Mouse (Mus musculus): ENCODE measurements around the gene Rasip1.
"Not testable (repeated sequence)": the region's sequence is repeated elsewhere in the genome, so short reads cannot be mapped to it uniquely, and the experiment has no call there.

Gene Rasip1

DNA sequence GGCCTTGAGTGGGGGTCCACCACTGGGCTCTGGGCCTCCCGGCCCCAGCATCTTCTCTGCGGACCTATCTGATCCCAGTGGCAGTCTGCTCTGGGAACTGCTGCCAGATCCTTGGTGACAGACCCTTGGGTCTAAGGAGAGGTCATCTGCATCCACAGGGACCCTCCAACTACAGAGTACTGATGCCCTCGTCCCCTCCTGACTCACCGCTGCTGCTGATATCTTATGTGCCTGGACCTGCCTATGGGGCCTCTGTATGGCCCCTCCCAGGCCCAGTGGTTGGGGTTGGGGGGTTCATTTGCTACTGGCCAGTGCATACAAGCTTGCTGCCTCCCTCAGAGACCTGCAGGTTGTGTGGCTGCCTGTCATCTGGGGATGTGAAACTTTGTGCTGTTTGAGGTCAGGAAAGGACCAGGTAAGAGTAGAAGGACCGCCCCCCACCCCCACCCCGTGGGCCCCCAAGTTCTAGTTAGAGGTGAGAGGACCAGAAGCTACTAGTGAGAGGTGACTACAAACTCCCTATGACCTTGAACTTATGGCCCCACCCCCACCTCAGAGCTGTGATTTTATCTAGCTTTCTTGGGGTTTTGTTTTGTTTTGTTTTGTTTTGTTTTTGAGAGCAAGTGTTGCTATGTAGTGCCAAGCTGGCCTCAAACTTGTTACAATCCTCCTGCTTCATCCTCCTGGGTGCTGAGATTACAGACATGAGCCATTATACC is 17.7 kb downstream of the Rasip1 start:
- no peak for DNase-seq (ENCODE audit: low read depth, low spot score)

DNA sequence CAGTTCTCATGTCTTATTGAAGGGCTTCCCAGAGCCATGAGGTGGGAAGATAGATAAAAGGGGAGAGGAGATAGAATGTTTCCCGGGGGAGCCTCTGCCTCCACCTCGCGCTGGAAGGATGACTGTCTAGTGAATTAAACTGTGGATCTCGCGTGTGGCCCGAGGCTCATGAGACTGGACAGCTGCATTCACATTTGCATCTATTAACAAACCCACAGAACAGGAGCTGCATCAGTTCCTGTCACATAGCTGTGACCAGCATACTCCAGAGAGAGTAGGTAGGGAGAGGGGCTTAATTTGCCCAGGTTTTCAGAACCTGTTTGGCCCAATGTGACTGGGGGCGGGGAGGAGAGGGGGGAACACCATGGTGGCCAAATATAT is 18.3 kb downstream of the Rasip1 start:
- no peak for DNase-seq (ENCODE audit: low read depth, low spot score)

DNA sequence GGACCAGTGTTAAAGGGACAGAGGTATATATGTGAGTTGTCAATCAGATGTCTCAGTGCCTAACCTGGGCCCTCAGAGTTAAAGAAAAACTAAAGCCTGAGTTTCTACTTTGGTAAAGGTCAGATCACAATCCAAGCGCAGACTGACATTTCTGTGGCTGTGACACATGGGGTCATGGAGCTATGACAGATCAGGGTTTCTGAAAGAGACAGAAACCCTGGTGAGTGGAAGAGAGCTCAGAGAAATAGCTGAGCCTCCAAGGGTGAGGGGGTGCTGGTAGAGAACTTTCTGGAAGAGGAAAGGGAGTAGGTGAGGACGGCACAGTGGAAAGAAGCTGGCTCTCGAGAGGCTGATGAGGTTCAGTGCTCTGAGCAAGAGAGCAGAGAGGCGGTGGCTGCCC is 19.4 kb downstream of the Rasip1 start:
- DNase-seq (ENCODE audit: low read depth, low spot score) = no peak

DNA sequence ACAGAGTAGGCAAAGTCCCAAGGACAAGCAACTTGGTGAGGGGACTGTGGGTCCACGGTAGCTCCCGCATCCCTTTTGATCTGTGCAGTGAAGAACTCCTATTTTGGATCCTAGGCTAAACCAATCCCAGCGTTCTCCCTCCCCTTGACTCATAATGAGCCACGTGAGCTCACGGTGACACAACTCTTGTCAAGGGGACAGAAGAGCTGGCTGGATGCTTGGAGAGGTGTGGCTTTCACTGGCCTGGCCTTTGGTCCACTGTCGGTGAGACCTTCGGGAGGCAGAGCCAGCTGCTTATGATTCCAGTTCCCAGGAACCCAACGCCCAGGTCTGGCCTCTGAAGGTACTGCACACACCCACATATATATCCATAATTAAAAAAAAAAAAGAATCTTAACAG is 22.1 kb downstream of the Rasip1 start:
- DNase-seq (ENCODE audit: low read depth, low spot score) = peak; percentile 88

DNA sequence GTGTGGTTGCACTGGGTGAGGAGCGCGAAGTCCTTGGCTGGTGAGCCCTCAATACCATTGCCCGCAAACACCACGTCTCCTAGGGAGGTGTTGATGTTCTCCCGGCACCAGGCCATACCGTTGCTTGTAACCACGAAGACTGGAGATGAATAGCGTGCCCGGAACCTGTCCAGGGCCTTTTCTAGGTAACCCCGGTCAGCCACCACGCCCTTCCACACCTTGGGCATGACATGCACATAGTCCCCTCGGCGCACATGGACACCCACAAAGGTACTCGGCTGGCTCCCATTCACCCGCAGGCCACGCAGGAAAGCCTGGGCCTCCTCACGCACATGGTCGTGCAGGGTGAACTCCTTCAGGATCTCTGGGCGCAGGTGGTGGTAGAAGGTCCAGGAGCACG is 23.2 kb downstream of the Rasip1 start:
- DNase-seq (ENCODE audit: low read depth, low spot score) = not testable (repeated sequence)

DNA sequence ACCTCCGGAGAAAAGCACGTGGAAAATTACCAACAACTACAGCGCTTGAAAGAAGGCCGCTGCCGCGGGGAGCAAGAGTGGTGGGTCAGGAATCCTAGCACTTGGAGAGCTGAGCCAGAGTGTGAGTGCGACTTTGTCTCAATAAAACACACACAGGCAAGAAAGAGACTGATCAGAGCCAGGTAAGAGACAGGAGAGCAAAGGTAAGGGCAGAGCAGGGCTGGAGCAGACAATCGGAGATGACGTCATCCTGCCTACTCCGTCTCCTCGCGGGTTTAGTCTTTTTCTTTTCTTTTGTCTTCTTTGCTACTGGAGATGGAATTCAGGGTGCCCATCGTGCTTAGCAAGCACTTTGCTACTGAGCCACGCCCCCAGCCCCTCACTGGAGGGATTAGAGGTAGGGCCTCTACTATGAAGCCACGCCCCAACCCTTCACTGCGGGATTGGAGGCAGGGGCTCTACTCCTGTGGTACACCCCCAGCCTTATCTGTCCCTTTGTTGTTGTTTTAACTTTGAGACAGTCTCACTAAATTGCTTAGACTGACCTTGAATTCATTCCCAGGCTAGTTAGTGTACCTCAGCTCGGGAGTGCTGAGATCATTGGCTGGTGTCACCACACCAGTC is 27.2 kb downstream of the Rasip1 start:
- DNase-seq (ENCODE audit: low read depth, low spot score) = no peak

DNA sequence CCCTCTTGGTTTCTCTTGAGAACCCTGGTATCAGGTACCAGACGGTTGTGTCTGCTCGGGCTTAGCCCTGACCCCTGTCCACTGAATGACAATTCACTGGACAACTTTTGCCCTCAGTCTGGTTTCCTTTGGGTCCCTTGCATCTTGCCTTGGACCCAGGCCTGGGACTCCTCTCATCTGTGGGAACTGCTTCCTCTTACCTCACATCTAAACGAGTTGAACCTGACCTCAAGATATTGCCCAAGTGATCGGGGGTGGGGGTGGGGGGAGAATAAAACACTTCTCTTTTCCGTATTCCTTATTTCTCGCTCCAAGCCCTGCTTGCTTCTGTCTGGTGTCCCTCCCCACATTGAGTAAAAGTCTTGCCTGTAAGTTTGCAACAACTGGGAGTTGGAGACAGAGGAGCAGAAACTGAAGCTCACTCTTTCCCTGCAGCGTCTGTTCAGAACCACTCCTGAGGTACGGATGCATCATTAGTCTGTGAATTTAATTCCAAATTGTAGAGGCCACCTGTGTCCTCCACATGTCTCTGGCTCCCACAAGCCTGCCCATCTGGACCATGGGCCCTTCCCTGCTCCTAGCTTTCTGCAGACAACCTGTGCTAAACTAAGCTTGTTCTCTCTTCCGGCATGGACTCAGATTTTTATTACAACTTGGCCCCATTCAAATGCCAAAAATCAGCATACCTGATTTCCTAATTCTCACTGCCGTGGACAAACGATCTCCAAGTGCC is 33.6 kb downstream of the Rasip1 start:
- no peak for DNase-seq (ENCODE audit: low read depth, low spot score)

DNA sequence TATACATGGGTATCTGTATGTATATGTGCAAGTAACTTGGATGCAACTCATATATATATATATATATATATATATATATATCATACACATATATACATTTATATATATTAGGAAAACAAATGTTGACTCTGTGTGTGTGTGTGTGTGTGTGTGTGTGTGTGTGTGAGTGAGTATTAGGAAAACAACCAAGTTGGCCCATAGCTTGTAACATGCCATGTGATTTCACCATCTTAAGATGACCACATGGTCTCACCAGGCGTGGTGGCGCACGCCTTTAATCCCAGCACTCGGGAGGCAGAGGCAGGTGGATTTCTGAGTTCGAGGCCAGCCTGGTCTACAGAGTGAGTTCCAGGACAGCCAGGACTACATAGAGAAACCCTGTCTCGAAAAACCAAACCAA is 34.4 kb downstream of the Rasip1 start:
- DNase-seq (ENCODE audit: low read depth, low spot score) = not testable (repeated sequence)

DNA sequence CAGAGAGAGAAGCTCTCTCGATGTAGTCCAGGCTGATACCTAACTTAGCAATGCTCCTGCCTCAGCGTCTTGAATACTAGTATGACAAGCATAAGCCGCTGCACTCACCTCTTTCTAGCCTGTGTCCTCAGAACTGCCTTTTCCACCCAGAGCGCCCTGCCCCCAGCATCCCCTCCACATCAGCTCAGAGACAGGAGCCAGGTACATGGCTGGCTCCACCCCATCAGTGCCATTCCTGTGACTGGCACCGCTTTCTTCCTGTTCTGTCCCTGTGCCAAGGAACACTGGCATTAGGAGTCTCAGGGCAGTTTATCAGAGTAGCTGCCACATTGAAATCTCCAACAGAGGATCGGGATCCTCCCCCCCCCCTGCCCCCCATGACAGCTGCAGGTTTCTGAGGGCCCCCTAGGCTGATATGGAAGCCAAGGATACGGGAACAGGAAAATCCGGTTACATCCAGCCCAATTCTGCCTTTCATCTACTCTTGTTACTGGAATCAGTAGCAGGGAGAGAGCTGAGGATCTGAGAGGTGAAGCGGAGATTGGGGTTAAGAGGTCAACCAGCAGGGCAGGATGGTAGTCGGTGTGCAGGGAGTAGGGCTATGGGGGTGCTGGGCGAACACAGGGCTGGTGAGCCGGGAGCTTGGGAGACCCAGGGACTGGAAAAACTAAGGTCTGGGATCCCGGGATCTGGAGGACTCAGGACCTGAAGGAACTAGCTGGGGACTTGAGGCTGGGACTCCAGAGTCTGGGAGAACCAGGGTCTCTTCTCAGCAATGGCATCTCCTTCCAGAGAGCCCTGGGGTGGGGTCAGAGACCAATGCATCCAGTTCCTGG is 38.2 kb downstream of the Rasip1 start:
- no peak for DNase-seq (ENCODE audit: low read depth, low spot score)

DNA sequence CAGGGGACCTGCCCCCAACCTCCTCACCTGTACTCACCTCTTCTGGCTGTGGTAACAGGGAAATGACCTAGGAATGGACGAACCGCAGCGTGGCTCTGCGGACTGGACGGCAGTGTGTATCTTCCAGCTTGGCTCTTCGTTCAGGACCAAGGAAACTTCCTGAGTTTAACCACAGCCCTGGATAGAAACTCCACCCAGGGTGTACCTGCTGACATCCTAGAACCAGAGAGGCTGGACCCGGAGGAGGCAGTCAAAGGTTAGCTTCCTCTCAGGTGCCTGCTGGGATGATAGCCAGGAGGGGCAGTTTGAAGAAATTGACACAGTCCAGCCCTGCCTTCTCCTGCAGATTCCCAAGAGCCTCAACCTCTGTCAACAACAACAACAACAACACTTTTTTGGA is 38.9 kb downstream of the Rasip1 start, which contains the start of gene Fut2:
Gene Fut2, minus strand, starts transcription at position 234 of the 400 bp plus-strand sequence.
- no peak for DNase-seq (ENCODE audit: low read depth, low spot score)

DNA sequence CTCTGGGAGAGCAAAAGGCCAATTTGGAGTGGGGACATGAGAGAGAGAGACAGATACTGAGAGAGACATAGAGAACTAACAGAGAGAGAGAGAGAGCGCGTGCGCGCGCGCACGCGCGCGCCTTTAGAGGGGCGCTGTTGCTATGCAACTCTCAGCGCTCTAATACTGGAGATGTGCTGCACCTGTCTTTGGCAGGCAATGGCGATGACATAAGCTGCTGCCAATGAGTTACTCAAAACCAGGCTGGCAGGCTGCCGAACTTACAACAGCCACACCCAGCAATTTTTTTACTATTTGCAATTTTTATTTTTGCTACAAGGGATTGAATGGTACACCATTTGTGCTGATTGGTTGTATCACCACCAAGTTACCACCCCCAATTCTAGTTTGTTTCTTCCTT is 40.5 kb downstream of the Rasip1 start:
- no peak for DNase-seq (ENCODE audit: low read depth, low spot score)

DNA sequence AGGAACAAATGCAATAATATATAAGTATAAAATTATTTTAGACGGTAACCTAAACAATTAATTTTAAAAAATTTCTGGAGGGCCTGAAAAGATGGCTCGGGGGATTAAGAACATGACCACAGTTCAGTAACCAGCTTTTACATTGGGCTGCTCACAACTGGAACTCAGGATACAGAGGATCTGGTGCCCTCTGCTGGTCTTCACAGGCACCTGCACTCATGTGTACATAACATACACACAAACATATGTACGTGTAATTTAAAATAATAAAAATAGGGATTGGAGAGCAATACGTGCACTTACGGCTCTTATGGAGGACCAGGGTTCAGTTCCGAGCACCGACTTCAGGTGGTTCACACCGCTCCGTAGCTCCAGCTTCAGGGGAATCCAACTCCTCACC is 41.6 kb downstream of the Rasip1 start:
- no peak for DNase-seq (ENCODE audit: low read depth, low spot score)

DNA sequence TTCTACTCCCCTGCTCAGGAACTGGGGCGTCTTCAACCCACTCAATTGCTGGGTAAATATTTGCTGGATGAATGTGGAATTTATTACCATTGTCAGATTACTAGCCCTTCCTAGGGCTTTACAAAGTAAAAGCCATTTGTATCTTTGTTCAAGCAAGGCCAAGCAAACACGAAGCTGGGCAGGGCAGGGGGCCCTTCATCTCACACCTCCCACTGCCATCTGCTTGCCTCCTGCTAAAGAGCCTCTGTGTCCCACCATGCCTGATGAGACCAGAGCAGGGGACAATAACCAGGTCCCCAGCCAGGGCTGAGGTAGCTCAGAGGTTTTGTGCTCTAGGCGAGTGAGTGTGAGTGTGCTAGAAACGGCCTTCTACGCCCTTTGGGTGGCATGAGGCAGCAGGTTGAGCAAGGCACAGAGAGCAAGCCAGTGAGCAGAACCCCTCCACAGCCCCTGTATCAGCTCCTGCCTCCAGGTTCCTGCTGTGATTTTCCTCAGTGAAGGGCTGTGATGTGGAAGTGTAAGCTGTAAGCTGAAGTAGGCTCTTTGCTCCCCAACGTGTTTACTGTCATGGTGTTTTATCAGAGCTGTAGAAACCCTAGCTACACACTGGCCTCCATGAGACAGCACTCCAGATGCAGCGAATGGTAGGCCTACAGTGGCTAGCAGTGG is 50.5 kb downstream of the Rasip1 start:
- no peak for DNase-seq (ENCODE audit: low read depth, low spot score)

DNA sequence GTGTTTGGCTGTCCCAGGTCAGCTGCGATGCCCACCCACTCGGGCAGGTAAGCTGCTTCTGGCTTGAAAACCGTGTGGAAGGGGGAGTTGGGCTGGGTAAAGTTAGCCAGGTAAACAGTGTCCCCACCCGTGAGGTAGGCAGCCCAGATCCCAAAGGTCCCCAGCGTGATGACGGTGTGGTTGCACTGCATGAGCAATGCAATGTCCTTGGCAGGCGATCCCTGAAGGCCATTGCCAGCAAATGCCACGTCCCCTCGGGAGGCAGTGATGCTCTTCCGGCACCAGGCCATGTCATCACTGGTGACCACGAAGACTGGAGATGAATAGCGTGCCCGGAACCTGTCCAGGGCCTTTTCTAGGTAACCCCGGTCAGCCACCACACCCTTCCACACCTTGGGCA is 51.2 kb downstream of the Rasip1 start:
- DNase-seq (ENCODE audit: low read depth, low spot score) = no peak

DNA sequence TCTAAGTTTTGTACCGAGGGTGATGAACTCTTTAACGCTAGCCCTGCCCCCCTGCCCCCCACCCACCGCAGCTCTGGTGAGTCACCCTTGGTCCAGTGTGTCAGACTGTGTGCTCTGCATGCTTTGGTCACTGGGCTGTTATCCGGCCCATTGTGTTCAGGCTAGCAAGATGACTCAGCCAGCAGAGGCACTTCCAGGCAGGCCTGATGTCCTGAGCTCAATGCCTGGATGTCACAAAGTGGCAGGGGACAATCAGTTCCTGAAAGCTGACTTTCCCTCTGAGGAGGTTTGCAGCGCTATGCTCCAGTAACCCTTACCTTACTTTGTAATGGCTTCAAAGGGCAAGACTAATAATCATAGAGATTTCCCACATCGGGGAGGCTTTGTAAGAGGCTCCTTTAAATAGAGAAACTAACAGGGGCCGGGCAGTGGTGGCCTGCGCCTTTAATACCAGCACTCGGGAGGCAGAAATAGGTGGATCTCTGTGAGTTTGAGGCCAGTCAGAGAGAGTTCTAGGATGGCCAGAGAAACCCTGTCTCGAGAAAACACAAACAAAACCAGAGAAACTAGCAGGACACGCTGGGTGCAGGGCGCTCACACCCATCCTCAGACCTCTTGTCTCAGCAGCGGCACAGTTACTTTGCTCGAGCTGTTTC is 52.8 kb downstream of the Rasip1 start:
- no peak for DNase-seq (ENCODE audit: low read depth, low spot score)

DNA sequence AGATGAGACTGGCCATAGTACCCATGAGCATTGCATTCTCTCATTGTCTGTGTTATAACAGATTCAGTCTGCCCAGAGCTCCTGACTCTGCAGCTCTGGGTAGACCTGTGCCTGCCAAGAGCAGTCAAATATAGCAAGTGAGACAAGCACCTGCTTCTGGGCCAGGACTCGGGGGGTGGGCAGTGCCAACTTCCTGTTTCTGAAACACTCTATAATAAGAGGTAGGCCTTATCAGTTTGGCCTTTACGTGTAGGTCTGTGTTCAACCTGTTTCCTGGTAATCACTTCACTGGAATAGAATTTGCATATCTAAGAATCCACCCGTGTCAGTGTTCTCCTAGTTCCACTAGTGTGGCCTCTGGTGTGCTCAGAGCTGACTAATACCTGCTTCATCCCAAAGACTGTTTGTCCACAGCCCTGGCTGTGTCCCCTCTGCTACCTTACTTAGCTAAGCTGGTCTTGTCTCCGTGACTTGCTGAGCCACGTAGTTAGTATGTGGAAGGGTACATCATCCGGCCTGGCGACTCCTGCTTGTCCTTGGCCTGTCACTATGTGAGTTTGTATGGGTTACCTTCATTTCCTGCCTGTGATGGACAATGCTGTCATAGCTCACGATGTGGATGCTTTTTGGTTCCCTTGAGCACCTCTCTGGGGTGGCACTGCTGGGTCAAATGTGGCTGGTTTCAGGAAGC is 53.9 kb downstream of the Rasip1 start:
- DNase-seq (ENCODE audit: low read depth, low spot score) = peak; percentile 82

DNA sequence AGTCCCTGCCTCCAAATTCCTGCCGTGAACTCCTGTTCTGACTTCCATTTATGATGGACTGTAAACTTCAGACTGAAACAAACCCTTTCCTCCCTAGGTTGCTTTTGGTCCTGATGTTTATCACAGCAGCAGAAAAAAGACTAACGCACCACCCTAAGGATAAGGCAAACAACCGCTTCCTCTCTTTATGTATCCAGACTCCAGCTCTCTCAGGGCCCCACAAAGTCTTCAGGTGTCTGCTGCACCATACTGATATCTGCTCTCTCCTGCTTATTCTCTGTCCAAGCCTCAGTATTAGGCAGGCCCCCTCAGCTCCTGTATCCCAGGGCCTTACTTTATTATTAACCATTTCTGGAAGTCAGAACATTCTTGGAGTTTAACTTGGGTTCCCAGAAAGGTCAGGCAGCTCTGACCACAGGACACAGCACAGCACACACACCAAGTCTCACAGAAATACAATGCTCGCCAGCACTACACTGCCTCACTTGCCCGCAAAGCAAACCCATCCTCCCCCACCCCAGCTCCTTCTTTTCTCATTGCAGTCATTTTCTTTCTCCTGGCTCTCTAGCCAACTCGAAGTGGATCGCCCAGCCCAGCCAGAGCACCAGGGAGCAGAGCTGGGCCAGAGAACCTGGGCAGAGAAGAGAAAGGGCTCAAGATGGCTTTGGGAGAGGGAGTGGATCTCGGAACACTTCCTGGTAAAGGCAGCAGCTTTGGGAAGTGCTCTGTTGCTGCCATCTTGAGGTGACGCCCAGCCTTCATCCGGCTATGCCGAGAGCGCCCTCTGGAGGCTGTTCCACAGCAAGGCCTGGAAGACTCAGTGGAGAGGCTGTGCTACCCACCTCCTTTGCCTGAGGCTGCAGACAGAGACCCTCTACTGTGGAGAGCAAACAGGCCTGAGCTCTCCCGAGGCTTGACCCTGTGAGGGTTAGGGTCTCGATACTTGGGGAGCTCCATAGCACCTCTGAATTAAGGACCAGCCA is 55.1 kb downstream of the Rasip1 start:
- DNase-seq (ENCODE audit: low read depth, low spot score) = peak; percentile 89

DNA sequence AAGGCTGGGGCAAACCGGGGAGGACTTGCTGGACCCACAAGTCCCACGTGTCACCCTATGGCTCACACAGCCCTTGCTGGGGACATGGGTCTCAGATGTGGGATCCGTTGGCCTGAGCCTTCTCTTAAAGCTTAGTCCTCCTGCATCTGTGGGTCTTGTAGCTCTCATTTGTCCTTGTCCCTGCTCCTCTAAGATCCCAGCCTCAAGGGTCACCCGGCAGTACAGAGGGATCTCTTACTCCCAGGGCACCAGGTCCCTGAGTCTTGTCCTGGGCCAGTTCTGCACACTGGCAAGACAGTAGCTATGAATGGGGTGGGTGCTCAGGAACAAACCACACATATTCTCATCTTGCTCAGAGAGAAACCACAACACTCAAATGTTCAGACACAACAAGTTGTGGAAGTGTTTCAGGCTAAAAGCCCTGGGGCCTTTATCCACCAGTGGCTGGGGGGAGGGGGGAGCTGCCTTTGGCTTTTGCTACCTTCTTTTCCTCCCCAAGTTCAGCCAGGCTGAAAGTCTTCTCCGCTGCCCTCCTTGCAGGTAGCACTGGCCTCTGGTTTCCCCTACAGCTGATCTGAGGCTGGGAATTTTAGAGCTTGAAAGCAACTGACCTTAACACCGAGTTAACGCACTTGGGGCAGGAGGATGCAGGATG is 56.2 kb downstream of the Rasip1 start, which contains the start of gene Ntn5:
Gene Ntn5, plus strand, starts transcription at position 627 of the 655 bp plus-strand sequence.
- DNase-seq (ENCODE audit: low read depth, low spot score) = no peak

All from skeletal muscle tissue, adult 2 months (tissue).